In the genomic region with DNA sequence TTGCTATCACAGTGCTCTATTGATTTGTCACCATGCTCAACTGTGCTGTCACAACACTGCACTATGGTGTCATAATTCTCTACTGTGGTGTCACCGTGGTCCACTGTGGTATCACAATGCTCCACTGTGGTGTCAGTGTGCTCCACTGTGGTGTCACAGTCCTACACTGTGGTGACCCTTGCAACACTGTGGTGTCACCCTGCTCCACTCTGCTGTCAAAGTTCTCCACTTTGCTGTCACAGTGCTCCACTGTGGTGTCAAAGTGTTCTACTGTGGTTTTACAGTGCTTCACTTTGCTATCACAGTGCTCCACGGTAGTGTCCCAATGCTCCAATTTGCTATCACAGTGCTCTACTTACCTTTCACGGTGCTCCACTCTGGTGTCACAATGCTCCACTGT, we compare ENCODE assay signal across 25 mouse cellular contexts.
DNase-seq lines count a peak whose midpoint lies in the region; ATAC-seq lines count a peak whose summit lies in the region.
"Had no signal": no experiment of that assay in that cellular context is flagged by ENCODE, and none has a peak within 500 bp of the region (broad histone marks: within the 10 kb centered on the region; RNA-seq: fewer than 3 reads in every experiment).

No protein-coding gene starts in this region.

- 79% methylated on average over 3 of the region's 3 CpGs for WGBS in liver, embryonic 11.5 days
- WGBS in limb, embryonic 11.5 days = 83% methylated on average over 3 of the region's 3 CpGs

- ATAC-seq in liver, embryonic 11.5 days (replicated peaks; ENCODE audit: low FRiP score) = no peak
- no peak for ATAC-seq in limb, embryonic 11.5 days (ENCODE audit: insufficient number of reproducible peaks, low FRiP score, low TSS enrichment, low read depth)
- ATAC-seq in megakaryocyte progenitor cell, adult 5-6 weeks (replicated peaks; ENCODE audit: poor library complexity) = no peak
- ATAC-seq: CD4-positive, CD25-positive, alpha-beta regulatory T cell, adult 4 months; forebrain, embryonic 14.5 days had no signal

- no peaks in the 10 kb centered on the region for H3K27me3 ChIP-seq in liver, embryonic 11.5 days (replicated peaks; ENCODE audit: control insufficient read depth, insufficient read depth, low read length)
- H3K27me3 ChIP-seq in limb, embryonic 11.5 days (ENCODE audit: control insufficient read depth, insufficient read depth, low read length) = no peaks in the 10 kb centered on the region
- H3K27me3 ChIP-seq: embryonic facial prominence, embryonic 15.5 days; heart, embryonic 13.5 days; hindbrain, embryonic 12.5 days had no signal

- DNase-seq in heart, adult 11 months = peak; percentile 79
- DNase-seq in heart, postnatal 4 days = no peak
- peak; percentile 1 for DNase-seq in liver
- no peak for DNase-seq in liver, embryonic 11.5 days (ENCODE audit: low spot score)
- DNase-seq in right cerebral cortex, postnatal 25 days = peak; percentile 1
- DNase-seq in right cerebral cortex, postnatal 36 days (ENCODE audit: low spot score in 2 of 2) = no peak
- peak; percentile 16 for DNase-seq in limb, embryonic 11.5 days (ENCODE audit: low spot score)
- DNase-seq: adrenal gland, adult 8-10 months; adrenal gland, postnatal 36 days; cerebellum, adult 2 months; cerebellum, postnatal 14 days; embryo, embryonic 11 days; gastrocnemius, adult 2 months; gastrocnemius, postnatal 36 days; heart, postnatal 36 days had no signal

- no peak overlapping the region for H3K27ac ChIP-seq in liver, embryonic 11.5 days (ENCODE audit: low read depth, low read length)
- H3K27ac ChIP-seq in limb, embryonic 11.5 days (replicated peaks; ENCODE audit: low read depth, low read length) = no peak overlapping the region
- H3K27ac ChIP-seq: embryonic facial prominence, embryonic 15.5 days; forebrain, embryonic 10.5 days; gastrocnemius, adult 2 months; heart, adult 2 months; heart, embryonic 13.5 days; hindbrain, embryonic 12.5 days had no signal

- H3K9me3 ChIP-seq in liver, embryonic 11.5 days (ENCODE audit: control insufficient read depth, low read length) = peaks cover 4% of the 10 kb centered on the region; the same call in 1 of the 2 replicates
- no peaks in the 10 kb centered on the region for H3K9me3 ChIP-seq in limb, embryonic 11.5 days (ENCODE audit: control insufficient read depth, low read length)
- H3K9me3 ChIP-seq: embryonic facial prominence, embryonic 15.5 days; heart, embryonic 13.5 days; hindbrain, embryonic 12.5 days had no signal

- H3K36me3 ChIP-seq in liver, embryonic 11.5 days (ENCODE audit: control insufficient read depth, insufficient read depth, low read length) = no peaks in the 10 kb centered on the region
- H3K36me3 ChIP-seq in limb, embryonic 11.5 days (ENCODE audit: control insufficient read depth, insufficient read depth, low read length) = no peaks in the 10 kb centered on the region
- H3K36me3 ChIP-seq: embryonic facial prominence, embryonic 15.5 days; forebrain, embryonic 10.5 days; G1E; heart, embryonic 13.5 days; hindbrain, embryonic 12.5 days had no signal

- H3K4me3 ChIP-seq in liver, embryonic 11.5 days (ENCODE audit: low read depth, low read length) = no peak overlapping the region
- H3K4me3 ChIP-seq in limb, embryonic 11.5 days (ENCODE audit: low read depth, low read length) = no peak overlapping the region
- H3K4me3 ChIP-seq: embryonic facial prominence, embryonic 15.5 days; erythroblast, embryonic 14.5 days; forebrain, embryonic 10.5 days; gastrocnemius, adult 2 months; heart, adult 2 months; heart, embryonic 13.5 days; hindbrain, embryonic 12.5 days had no signal

- no peaks in the 10 kb centered on the region for H3K4me1 ChIP-seq in liver, embryonic 11.5 days (replicated peaks; ENCODE audit: control insufficient read depth, insufficient read depth, low read length)
- no peaks in the 10 kb centered on the region for H3K4me1 ChIP-seq in limb, embryonic 11.5 days (ENCODE audit: control insufficient read depth, insufficient read depth, low read length)
- H3K4me1 ChIP-seq: embryonic facial prominence, embryonic 15.5 days; forebrain, embryonic 10.5 days; heart, embryonic 13.5 days; hindbrain, embryonic 12.5 days had no signal

- H3K9ac ChIP-seq in liver, embryonic 11.5 days (ENCODE audit: low read depth, low read length) = no peak overlapping the region
- H3K9ac ChIP-seq in limb, embryonic 11.5 days (ENCODE audit: low read length) = no peak overlapping the region
- H3K9ac ChIP-seq: embryonic facial prominence, embryonic 15.5 days; heart, embryonic 13.5 days; hindbrain, embryonic 12.5 days had no signal

- no peak overlapping the region for H3K4me2 ChIP-seq in liver, embryonic 11.5 days
- no peak overlapping the region for H3K4me2 ChIP-seq in limb, embryonic 11.5 days (ENCODE audit: low read depth, severe bottlenecking)
- H3K4me2 ChIP-seq: embryonic facial prominence, embryonic 15.5 days; heart, embryonic 13.5 days; hindbrain, embryonic 12.5 days had no signal

Comparison
In these comparisons a context has a peak if more than half of its experiments do, and no peak if none do; other contexts are left out.
1. DNase-seq: peak in heart, adult 11 months (single experiment), liver (single experiment), right cerebral cortex, postnatal 25 days (single experiment) and limb, embryonic 11.5 days (single experiment); none in heart, postnatal 4 days (single experiment), liver, embryonic 11.5 days (single experiment) and right cerebral cortex, postnatal 36 days (0 of 2).